Mouse (Mus musculus): ENCODE results near the gene Plac1. TPM values are rescaled to one million over a fixed set of nuclear protein-coding genes. Genes with fewer than 3 reads are reported as not detected.

The Plac1 gene
- polyA plus RNA-seq, 1 experiment from 2014 or later = 2.0 TPM

DNA sequence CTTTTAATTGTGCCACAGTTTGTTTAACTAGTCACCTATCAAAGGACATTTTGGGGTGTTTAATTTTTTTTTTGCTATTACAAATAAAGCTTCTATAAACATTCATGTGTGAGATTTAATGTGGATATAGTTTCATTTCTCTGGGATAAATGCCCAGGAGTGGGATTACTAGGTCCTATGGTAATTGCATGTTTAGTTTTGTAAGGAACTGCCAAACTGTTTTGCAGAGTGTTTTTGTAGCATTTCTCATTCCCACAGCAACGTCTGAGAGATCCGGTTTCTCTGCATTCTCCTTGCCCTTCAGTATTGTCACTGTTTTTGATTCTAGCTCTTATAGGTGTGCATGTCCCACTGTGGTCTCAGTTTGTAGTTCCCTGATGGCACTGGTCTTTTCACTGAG lies 146.5 kb downstream of the Plac1 start:
- Histone ChIP-seq H3K4me1 (peaks cover 2% of the 10 kb centered on the region; the same call in 1 of the 2 replicates), H3K36me3 (replicated peaks) (no peaks in the 10 kb centered on the region), H3K4me3 (no peak overlapping the region), H3K9me3 (no peaks in the 10 kb centered on the region), H3K27ac (no peak overlapping the region), H3K27me3 (ENCODE audit: poor library complexity, severe bottlenecking) (peaks cover 6% of the 10 kb centered on the region; the same call in 1 of the 2 replicates)
- 72% methylated on average over 2 of the region's 2 CpGs for WGBS
- DNase-seq (ENCODE audit: extremely low spot score, low spot score) = no peak

DNA sequence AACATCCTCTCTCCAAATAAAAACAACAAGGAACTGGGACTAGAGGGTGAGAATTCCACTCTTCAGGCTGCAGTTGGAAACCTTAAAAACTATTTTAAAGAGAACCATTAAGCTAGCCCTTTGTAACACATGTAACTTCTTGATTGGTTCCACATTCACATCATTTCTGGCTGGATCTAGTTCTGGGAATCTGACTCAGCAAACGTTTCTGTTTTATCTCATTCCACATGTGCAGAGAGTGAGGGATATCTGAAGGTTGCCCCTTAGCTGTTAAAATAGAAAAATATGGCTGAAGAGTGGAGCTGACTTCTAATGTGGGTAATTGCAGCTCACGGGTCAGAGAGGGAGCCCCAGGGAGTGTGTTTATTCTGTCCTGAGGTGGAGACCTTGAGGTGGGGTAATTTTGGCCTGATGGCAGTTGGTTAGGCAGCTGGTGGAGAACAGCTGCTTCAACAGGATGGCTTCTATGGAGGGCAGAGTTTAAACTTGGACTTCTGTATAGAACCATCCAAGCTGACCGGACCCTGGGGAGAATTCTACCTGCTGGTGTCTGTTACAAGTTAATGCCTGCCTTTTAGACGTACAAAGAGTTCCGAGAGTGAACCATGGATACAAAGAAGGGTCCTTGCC lies 151.1 kb downstream of the Plac1 start:
- no peaks in the 10 kb centered on the region for H3K9me3 ChIP-seq
- no peaks in the 10 kb centered on the region for H3K36me3 ChIP-seq (replicated peaks)
- peaks cover 6% of the 10 kb centered on the region; the same call in 1 of the 2 replicates for H3K27me3 ChIP-seq (ENCODE audit: poor library complexity, severe bottlenecking)
- WGBS = 72% methylated on average over 5 of the region's 5 CpGs
- no peaks in the 10 kb centered on the region for H3K4me1 ChIP-seq
- H3K27ac ChIP-seq = no peak overlapping the region
- DNase-seq (ENCODE audit: extremely low spot score, low spot score) = no peak
- no peak overlapping the region for H3K4me3 ChIP-seq

DNA sequence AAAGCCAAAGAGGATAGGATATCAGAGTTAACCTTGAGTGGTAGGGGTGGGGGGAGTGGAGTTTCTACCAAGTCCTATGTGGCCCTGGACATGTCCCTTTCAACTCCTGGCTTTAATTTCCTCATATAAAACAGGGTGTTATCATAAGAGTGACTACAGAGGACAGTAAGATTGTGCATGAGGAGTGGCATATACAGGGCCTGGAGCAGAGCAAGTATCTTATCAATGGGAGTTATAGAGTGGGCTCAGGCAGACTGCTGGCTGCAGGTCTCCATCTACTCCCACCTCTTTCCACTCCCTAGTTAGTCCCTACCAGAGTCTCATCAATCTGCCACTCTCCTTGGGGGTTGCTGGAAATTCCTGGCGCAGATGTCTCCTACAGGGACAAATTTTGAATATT lies 152.7 kb downstream of the Plac1 start:
- no peak overlapping the region for H3K4me3 ChIP-seq
- H3K36me3 ChIP-seq (replicated peaks) = no peaks in the 10 kb centered on the region
- no peaks in the 10 kb centered on the region for H3K4me1 ChIP-seq
- H3K27ac ChIP-seq = no peak overlapping the region
- no peaks in the 10 kb centered on the region for H3K9me3 ChIP-seq
- 92% methylated on average over 1 of the region's 1 CpGs for WGBS
- DNase-seq (ENCODE audit: extremely low spot score, low spot score) = no peak
- H3K27me3 ChIP-seq (ENCODE audit: poor library complexity, severe bottlenecking) = peaks cover 6% of the 10 kb centered on the region; the same call in 1 of the 2 replicates

DNA sequence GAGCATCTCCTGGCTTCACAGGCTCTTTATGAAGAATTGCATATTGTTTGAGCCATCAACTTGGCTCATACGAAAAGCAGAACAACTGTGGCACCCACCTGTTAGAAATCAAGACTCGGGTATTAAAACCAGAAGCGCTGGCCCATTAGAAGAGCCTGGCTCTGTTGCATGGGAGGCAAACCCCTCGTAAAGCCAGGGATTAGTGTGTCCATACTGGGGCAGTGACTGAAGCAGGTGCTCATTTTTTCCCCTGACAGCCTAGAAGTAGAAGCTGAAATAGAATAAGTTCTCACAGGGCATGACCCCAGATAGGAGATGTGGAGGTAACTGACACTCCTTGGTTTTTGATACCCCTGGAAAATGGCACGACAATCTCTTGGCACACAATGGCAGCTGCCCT lies 154.4 kb downstream of the Plac1 start:
- no peaks in the 10 kb centered on the region for H3K36me3 ChIP-seq (replicated peaks)
- no peaks in the 10 kb centered on the region for H3K9me3 ChIP-seq
- no peaks in the 10 kb centered on the region for H3K27me3 ChIP-seq (ENCODE audit: poor library complexity, severe bottlenecking)
- H3K4me1 ChIP-seq = no peaks in the 10 kb centered on the region
- no peak for DNase-seq (ENCODE audit: extremely low spot score, low spot score)
- H3K4me3 ChIP-seq = no peak overlapping the region
- WGBS = 87% methylated on average over 5 of the region's 5 CpGs
- no peak overlapping the region for H3K27ac ChIP-seq

DNA sequence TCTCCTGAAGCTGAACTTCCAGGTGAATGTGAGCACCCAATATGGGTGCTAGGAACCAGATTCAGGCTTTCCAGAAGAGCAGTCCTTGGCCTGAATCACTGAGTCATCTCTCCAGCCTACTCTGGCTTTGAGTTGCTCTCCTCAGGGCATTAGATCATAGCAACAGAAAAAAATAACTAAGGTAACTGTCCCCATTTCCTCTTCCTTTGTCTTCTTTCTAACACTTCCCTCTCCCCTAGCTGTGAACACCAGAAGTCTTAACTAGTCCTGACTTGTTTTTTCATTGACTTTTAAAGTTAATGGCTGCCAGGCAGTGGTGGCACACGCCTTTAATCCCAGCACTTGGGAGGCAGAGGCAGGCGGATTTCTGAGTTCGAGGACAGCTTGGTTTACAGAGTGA lies 175.5 kb downstream of the Plac1 start:
- peaks cover 19% of the 10 kb centered on the region for H3K27me3 ChIP-seq (ENCODE audit: poor library complexity, severe bottlenecking)
- 0 out of 2 replicates have a peak, but pooled peaks cover 1% of the 10 kb centered on the region for H3K4me1 ChIP-seq
- H3K4me3 ChIP-seq = no peak overlapping the region
- H3K27ac ChIP-seq = no peak overlapping the region
- no peaks in the 10 kb centered on the region for H3K9me3 ChIP-seq
- no peak for DNase-seq (ENCODE audit: extremely low spot score, low spot score)
- WGBS = 91% methylated on average over 3 of the region's 3 CpGs
- no peaks in the 10 kb centered on the region for H3K36me3 ChIP-seq (replicated peaks)

DNA sequence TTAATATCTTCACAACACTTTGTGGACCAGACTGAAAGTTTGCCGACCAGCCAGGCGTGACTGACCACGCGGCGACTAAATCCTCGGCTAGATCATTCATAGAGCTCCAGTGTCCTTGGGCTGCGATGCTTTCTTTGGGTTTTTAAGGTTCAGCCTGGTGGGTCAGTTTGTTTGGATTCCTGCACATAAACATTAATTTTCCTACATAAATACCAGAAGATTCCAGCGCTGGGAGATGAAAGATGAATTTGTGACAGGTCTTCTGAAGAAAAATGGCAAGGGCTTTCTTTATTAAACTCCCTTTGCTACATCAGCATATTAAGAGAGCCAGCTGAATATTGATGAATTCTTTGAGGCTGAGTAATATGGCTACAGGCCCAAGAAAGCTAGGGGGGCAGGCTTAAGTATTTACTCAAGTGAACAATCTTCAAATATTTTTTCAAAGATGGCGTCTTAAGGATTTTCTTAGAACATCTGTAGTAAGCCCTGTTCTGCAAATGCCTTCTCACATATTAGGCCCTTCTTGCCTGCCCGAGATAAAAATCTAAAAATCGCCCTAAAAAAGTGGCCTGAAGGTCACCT lies 180.4 kb downstream of the Plac1 start:
- Histone ChIP-seq H3K36me3 (replicated peaks) (no peaks in the 10 kb centered on the region), H3K27ac (no peak overlapping the region), H3K4me1 (peaks cover 14% of the 10 kb centered on the region), H3K9me3 (no peaks in the 10 kb centered on the region), H3K27me3 (ENCODE audit: poor library complexity, severe bottlenecking) (peaks cover 43% of the 10 kb centered on the region), H3K4me3 (peak overlapping the region; percentile 44)
- WGBS = 19% methylated on average over 11 of the region's 11 CpGs
- no peak for DNase-seq (ENCODE audit: extremely low spot score, low spot score)

DNA sequence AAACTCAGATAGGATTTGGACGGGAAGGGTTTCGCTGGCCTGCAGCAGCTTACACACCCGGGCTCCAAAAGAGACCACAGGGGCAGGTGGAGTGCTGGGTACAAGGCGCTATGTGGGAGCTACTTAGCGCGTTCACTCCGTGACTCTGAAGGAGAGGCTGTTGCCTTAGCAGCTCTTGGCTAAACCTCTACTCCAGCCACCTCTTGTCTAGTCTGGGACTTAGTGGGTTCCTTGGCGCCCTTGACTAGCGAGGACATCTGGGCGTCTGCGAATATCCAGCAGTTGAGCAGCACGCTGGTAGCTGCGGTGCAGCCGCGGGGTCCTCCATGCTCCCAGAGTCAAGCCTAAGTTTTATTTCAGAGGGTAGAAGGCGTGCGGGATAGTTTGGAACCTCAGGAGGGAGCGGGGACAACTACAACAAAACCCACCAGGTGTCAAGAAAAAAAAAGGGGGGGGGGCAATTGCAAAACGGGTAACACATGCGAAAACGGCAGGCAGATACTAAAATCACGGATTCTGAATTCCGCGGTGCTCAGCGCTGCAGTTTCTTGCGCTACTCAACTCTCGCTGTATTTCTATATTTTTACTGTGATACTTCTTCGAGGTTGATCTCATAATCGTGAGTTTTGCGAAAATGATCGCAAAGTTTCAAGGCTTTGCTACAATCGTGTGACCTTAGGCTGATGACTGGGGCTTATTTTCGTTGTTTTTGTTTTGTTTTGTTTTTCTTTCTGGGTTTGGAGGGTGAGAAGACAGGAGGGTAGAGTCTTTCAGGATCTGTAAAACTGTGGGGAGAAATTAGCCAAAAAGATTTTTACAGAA lies 181.2 kb downstream of the Plac1 start:
- peak overlapping the region; percentile 35; the same call in 1 of the 2 replicates for H3K27ac ChIP-seq
- peak overlapping the region; percentile 44 for H3K4me3 ChIP-seq
- peak; percentile 42 for DNase-seq (ENCODE audit: extremely low spot score, low spot score)
- H3K9me3 ChIP-seq = no peaks in the 10 kb centered on the region
- peaks cover 14% of the 10 kb centered on the region for H3K4me1 ChIP-seq
- peaks cover 6% of the 10 kb centered on the region; the same call in 1 of the 2 replicates for H3K36me3 ChIP-seq (replicated peaks)
- H3K27me3 ChIP-seq (ENCODE audit: poor library complexity, severe bottlenecking) = peaks cover 51% of the 10 kb centered on the region
- WGBS = 11% methylated on average over 33 of the region's 33 CpGs

DNA sequence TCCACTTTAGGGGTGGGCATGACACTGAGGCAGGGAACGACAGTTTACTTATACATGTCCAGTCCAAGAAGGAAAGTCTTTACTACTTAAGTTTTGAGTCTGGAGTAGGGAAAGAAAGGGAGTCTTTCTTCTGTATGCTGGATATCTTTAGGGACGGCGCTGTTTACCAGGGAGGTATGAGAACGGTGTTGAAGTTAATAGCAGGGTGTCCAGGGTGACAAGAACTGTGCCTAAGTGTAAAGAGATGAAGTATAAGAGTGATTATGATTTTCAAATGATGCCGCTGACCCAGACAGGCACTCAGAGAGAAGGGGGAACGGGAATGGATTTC lies 182.2 kb downstream of the Plac1 start:
- Histone ChIP-seq H3K4me1 (peaks cover 17% of the 10 kb centered on the region), H3K36me3 (replicated peaks) (peaks cover 6% of the 10 kb centered on the region; the same call in 1 of the 2 replicates), H3K4me3 (peak overlapping the region; percentile 64), H3K27ac (peak overlapping the region; percentile 91; the same call in 1 of the 2 replicates), H3K9me3 (no peaks in the 10 kb centered on the region), H3K27me3 (ENCODE audit: poor library complexity, severe bottlenecking) (peaks cover 51% of the 10 kb centered on the region)
- DNase-seq (ENCODE audit: extremely low spot score, low spot score) = no peak
- WGBS = 19% methylated on average over 6 of the region's 6 CpGs

DNA sequence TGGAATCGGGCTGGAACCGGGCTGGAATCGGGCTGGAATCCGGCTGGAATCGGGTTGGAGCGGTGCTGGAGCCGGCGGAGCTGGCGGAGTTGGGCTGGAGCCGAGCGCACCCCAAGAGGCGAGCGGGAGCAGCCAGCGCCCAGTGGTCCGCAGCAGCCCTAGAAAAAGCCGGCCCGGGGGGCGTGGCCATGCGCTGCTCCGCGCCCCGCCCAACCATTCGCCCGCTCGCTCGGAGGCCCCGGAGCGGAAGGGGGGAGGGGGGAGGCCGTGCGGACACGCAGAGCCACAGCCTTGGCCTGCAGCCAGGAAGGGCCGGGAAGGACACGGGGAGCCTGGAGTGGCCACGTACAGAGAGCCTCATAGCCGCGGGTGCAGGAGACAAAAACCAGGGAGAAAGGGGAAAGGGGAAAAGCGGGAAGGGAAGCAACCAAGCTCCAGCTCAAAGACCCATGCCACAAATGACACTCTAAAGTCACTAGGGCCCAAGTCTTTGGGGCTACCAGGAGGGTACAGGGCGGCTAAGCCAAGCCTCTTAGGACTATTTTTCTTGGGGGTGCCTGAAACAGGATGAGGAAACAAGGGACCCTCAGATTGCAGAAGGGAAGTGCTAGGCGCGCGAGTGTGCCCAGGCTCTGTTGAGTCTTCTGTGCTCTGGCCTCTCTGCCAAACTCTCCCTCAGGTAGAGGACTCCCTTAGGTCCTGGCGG lies 182.7 kb downstream of the Plac1 start:
- H3K4me3 ChIP-seq = peak overlapping the region; percentile 64
- peaks cover 6% of the 10 kb centered on the region; the same call in 1 of the 2 replicates for H3K36me3 ChIP-seq (replicated peaks)
- H3K27ac ChIP-seq = peak overlapping the region; percentile 91
- H3K9me3 ChIP-seq = no peaks in the 10 kb centered on the region
- H3K27me3 ChIP-seq (ENCODE audit: poor library complexity, severe bottlenecking) = peaks cover 51% of the 10 kb centered on the region
- H3K4me1 ChIP-seq = peaks cover 22% of the 10 kb centered on the region
- 25% methylated on average over 41 of the region's 42 CpGs for WGBS
- peak; percentile 75 for DNase-seq (ENCODE audit: extremely low spot score, low spot score)

DNA sequence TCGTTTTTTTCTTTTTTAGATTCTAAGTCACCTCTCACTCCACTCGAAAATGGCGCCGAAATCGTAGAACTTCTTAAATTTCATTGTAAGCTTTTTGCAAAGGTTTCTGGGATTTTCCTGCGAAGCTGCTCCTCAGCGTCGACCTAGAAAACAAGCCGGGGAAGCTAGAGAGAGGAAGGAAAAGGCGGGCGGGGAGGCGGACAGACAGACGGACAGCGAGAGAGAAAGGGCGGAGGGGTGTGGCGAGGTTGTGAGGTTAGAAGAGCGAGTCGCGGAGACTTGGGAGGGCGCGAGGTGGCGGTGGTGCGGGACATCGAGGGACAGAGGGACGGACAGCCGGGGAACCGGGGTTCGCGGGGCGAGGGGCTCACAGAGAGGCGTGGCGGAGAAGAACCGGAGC lies 183.3 kb downstream of the Plac1 start:
- H3K27ac ChIP-seq = peak overlapping the region; percentile 91
- WGBS = 23% methylated on average over 30 of the region's 33 CpGs
- peak overlapping the region; percentile 64 for H3K4me3 ChIP-seq
- DNase-seq (ENCODE audit: extremely low spot score, low spot score) = peak; percentile 54
- H3K36me3 ChIP-seq (replicated peaks) = peaks cover 6% of the 10 kb centered on the region; the same call in 1 of the 2 replicates
- peaks cover 51% of the 10 kb centered on the region for H3K27me3 ChIP-seq (ENCODE audit: poor library complexity, severe bottlenecking)
- peaks cover 22% of the 10 kb centered on the region for H3K4me1 ChIP-seq
- H3K9me3 ChIP-seq = no peaks in the 10 kb centered on the region

DNA sequence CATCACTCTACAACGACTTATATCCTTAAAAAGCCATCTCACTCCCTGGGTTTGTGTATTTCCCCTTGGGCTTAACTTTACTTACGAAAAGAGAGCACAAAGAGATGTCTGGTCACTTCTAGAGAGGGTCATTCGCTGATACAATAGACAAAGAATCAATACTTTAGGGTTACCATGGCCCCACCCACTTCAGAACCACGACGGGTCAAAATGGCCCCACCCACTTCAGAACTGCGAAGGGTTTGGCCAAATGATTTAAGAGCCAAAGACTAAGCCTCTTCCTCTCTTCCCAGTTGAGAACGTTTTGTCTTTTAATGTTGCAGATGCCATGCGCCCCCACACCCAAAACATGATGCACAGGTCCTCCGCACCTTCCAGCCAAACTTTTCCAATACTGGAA lies 184.1 kb downstream of the Plac1 start:
- 14% methylated on average over 9 of the region's 9 CpGs for WGBS
- H3K27ac ChIP-seq = 0 out of 2 replicates have a peak overlapping the region, but pooled peaks have one; percentile 91
- peaks cover 45% of the 10 kb centered on the region for H3K27me3 ChIP-seq (ENCODE audit: poor library complexity, severe bottlenecking)
- peak overlapping the region; percentile 64 for H3K4me3 ChIP-seq
- H3K4me1 ChIP-seq = peaks cover 22% of the 10 kb centered on the region
- no peaks in the 10 kb centered on the region for H3K9me3 ChIP-seq
- peaks cover 6% of the 10 kb centered on the region; the same call in 1 of the 2 replicates for H3K36me3 ChIP-seq (replicated peaks)
- no peak for DNase-seq (ENCODE audit: extremely low spot score, low spot score)

DNA sequence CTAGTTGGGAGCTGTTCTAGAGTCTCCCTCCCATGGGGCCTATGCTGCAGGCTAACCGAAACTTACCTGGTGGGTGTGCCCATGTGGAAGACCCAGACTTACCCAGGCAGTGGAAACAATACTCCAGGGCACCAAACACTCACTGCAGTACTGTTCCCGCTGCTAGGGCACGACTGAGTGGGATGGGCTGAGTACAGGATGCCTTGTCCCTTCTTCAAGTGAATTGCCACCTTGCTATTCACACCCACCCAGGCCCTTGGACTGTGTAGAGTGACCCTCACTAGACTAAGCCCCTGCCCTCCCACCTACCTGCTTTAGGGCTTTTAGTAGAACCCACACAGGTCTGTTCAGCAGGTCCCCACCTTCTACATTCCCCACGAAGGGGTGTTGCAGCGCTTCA lies 186.0 kb downstream of the Plac1 start:
- DNase-seq (ENCODE audit: extremely low spot score, low spot score) = no peak
- no peak overlapping the region for H3K27ac ChIP-seq
- peaks cover 6% of the 10 kb centered on the region; the same call in 1 of the 2 replicates for H3K36me3 ChIP-seq (replicated peaks)
- H3K9me3 ChIP-seq = no peaks in the 10 kb centered on the region
- 65% methylated on average over 5 of the region's 5 CpGs for WGBS
- no peak overlapping the region for H3K4me3 ChIP-seq
- peaks cover 34% of the 10 kb centered on the region for H3K4me1 ChIP-seq
- peaks cover 30% of the 10 kb centered on the region for H3K27me3 ChIP-seq (ENCODE audit: poor library complexity, severe bottlenecking)
